Mouse (Mus musculus) kidney, adult 2 months (tissue): ENCODE measurements around the gene Ift43.

Source experiments
- CTCF ChIP-seq: fragments of 200-500 bp; conservative IDR thresholded peaks from 2 replicates; pipeline ENCODE4 v1.5.1; 2011; ENCODE audit warnings: low read depth, mild to moderate bottlenecking, control low read depth, low read length, moderate library complexity, mixed read lengths; ENCODE audit not compliant: insufficient read depth, insufficient read length
- POLR2A ChIP-seq: fragments of 200-500 bp; IDR thresholded peaks from one replicate; pipeline ENCODE4 v1.6.1; 2011; ENCODE audit warnings: low read depth, low read length, control low read depth

DNA sequence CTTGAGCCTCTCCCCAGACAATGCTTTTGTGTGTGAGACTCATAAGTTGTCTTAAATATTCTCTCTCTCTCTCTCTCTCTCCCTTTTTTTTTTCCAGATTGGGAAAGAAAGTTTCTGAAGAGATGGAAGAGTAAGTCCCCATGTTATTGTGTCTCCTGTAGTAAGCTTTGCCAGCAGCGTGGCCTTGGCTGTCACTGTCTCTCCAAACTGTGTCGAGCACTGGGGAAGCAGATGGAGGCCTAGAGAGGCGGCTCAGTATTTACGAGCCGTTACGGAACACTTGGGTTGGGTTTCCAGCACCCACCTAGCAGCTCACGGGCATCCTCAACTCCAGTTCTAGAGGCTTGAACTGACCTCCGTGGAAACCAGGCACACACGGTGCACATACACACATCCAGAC is 56.4 kb downstream of the Ift43 start:
- TF ChIP-seq CTCF: no peak
- no peak for TF ChIP-seq POLR2A
